Mouse (Mus musculus) ES-Bruce4 (cell line): ENCODE data around the gene Atxn1. TPM values are rescaled to one million over a fixed set of nuclear protein-coding genes. Genes with fewer than 3 reads are reported as not detected.

Experiments used
- H3K27ac ChIP-seq: 2 replicates; pipeline ENCODE4 v1.5.1; 2012; ENCODE audit warnings: low read length, inconsistent platforms; ENCODE audit not compliant: insufficient read depth
- H3K27me3 ChIP-seq: 2 replicates; pipeline ENCODE4 v1.6.1; 2012; ENCODE audit warnings: mild to moderate bottlenecking, low read length, inconsistent platforms; ENCODE audit not compliant: control insufficient read depth, poor library complexity, insufficient read depth, severe bottlenecking
- H3K36me3 ChIP-seq: 2 replicates; pipeline ENCODE4 v1.6.1; 2012; ENCODE audit warnings: inconsistent platforms, mild to moderate bottlenecking, low read length, moderate library complexity; ENCODE audit not compliant: control insufficient read depth, poor library complexity, insufficient read depth, severe bottlenecking
- H3K4me1 ChIP-seq: one replicate; pipeline ENCODE4 v1.8.1; 2011; ENCODE audit warnings: low read length; ENCODE audit not compliant: control insufficient read depth, insufficient read depth
- H3K4me3 ChIP-seq: 2 replicates; pipeline ENCODE4 v1.5.1; 2011; ENCODE audit warnings: low read depth, mild to moderate bottlenecking, low read length
- H3K9ac ChIP-seq: 2 replicates; pipeline ENCODE4 v1.6.1; 2012; ENCODE audit warnings: low read depth, mild to moderate bottlenecking, inconsistent platforms; ENCODE audit not compliant: poor library complexity, severe bottlenecking
- H3K9me3 ChIP-seq: replicated peaks from 2 replicates; pipeline ENCODE4 v1.6.1; 2012; ENCODE audit warnings: mild to moderate bottlenecking, low read length, inconsistent platforms; ENCODE audit not compliant: control insufficient read depth, poor library complexity, insufficient read depth, severe bottlenecking
- CTCF ChIP-seq: IDR thresholded peaks from one replicate; pipeline ENCODE4 v1.8.1; 2011; ENCODE audit warnings: low read depth, low read length
- EP300 ChIP-seq: IDR thresholded peaks from 2 replicates; pipeline ENCODE4 v1.6.1; 2011; ENCODE audit warnings: low read depth, low read length; ENCODE audit not compliant: insufficient read depth
- POLR2A ChIP-seq: IDR thresholded peaks from one replicate; pipeline ENCODE4 v1.8.1; 2011; ENCODE audit warnings: low read length; ENCODE audit not compliant: insufficient read depth
- polyA plus RNA-seq: library from polyadenylated mRNA; stranded (reverse); fragments of >200 nt; gene quantifications from 2 replicates; pipeline ENCODE4 v1.2.4, GENCODE M21; 2011; ENCODE audit warnings: low read depth; ENCODE audit not compliant: missing spikeins, insufficient read depth, insufficient read length

The Atxn1 gene
- polyA plus RNA-seq, 1 experiment = 10.1 TPM

- no peaks in the 10 kb centered on the region for H3K9me3 ChIP-seq
- no peaks in the 10 kb centered on the region for H3K27me3 ChIP-seq
- TF ChIP-seq EP300 = no peak
- TF ChIP-seq POLR2A = no peak
- no peak for TF ChIP-seq CTCF
- H3K4me1 ChIP-seq = peaks cover 2% of the 10 kb centered on the region
- H3K9ac ChIP-seq = no peak overlapping the region
- no peaks in the 10 kb centered on the region for H3K36me3 ChIP-seq
- no peak overlapping the region for H3K4me3 ChIP-seq
- no peak overlapping the region for H3K27ac ChIP-seq
Measured at GRCm38 (mm10) chr13:45721621-45722020, 243.2 kb downstream of the Atxn1 start.

GRCm38 (mm10) chr13:45718850-45719249 is 246.0 kb downstream of the Atxn1 start:
- H3K36me3 ChIP-seq = no peaks in the 10 kb centered on the region
- no peak overlapping the region for H3K9ac ChIP-seq
- H3K27me3 ChIP-seq = no peaks in the 10 kb centered on the region
- H3K4me1 ChIP-seq = peaks cover 2% of the 10 kb centered on the region
- H3K27ac ChIP-seq = no peak overlapping the region
- TF ChIP-seq EP300 (no peak), POLR2A (no peak), CTCF (no peak)
- no peaks in the 10 kb centered on the region for H3K9me3 ChIP-seq
- H3K4me3 ChIP-seq = no peak overlapping the region

GRCm38 (mm10) chr13:45715583-45716180 is 249.1 kb downstream of the Atxn1 start:
- no peak overlapping the region for H3K9ac ChIP-seq
- TF ChIP-seq EP300 = no peak
- no peak for TF ChIP-seq POLR2A
- no peak for TF ChIP-seq CTCF

GRCm38 (mm10) chr13:45710041-45710440 is 254.8 kb downstream of the Atxn1 start:
- H3K4me3 ChIP-seq = no peak overlapping the region
- H3K36me3 ChIP-seq = no peaks in the 10 kb centered on the region
- no peak for TF ChIP-seq POLR2A
- no peak for TF ChIP-seq EP300
- TF ChIP-seq CTCF = no peak
- no peaks in the 10 kb centered on the region for H3K27me3 ChIP-seq
- no peaks in the 10 kb centered on the region for H3K4me1 ChIP-seq
- H3K9ac ChIP-seq = no peak overlapping the region
- no peaks in the 10 kb centered on the region for H3K9me3 ChIP-seq
- H3K27ac ChIP-seq = no peak overlapping the region

More at GRCm38 (mm10) chr13:45715583-45716180, 249.1 kb downstream of the Atxn1 start:
- Histone ChIP-seq H3K27ac (no peak overlapping the region), H3K9me3 (no peaks in the 10 kb centered on the region), H3K27me3 (no peaks in the 10 kb centered on the region), H3K4me3 (no peak overlapping the region), H3K36me3 (no peaks in the 10 kb centered on the region), H3K4me1 (peaks cover 2% of the 10 kb centered on the region)

GRCm38 (mm10) chr13:45709402-45709801 is 255.4 kb downstream of the Atxn1 start:
- H3K4me3 ChIP-seq = no peak overlapping the region
- H3K9me3 ChIP-seq = no peaks in the 10 kb centered on the region
- H3K4me1 ChIP-seq = no peaks in the 10 kb centered on the region
- no peaks in the 10 kb centered on the region for H3K36me3 ChIP-seq
- no peak overlapping the region for H3K9ac ChIP-seq
- TF ChIP-seq CTCF (no peak), POLR2A (no peak), EP300 (no peak)
- no peak overlapping the region for H3K27ac ChIP-seq
- no peaks in the 10 kb centered on the region for H3K27me3 ChIP-seq

GRCm38 (mm10) chr13:45701296-45701790 is 263.5 kb downstream of the Atxn1 start:
- H3K27ac ChIP-seq = no peak overlapping the region
- no peak overlapping the region for H3K9ac ChIP-seq
- no peaks in the 10 kb centered on the region for H3K36me3 ChIP-seq
- no peaks in the 10 kb centered on the region for H3K4me1 ChIP-seq
- no peaks in the 10 kb centered on the region for H3K9me3 ChIP-seq
- TF ChIP-seq EP300 (no peak), POLR2A (no peak), CTCF (no peak)
- H3K27me3 ChIP-seq = no peaks in the 10 kb centered on the region
- H3K4me3 ChIP-seq = no peak overlapping the region
